Mouse (Mus musculus) gastrocnemius, postnatal 36 days (tissue): ENCODE measurements around the gene St8sia2. TPM values are rescaled to one million over a fixed set of nuclear protein-coding genes. Genes with fewer than 3 reads are reported as not detected.

Experiments
- DNase-seq, 2 experiments: peaks; one replicate each; pipeline ENCODE4 v3.0.0; 2022
- intact Hi-C: fragments of 180-260 bp; cut with DNase I; formaldehyde crosslinking; loops from one replicate; pipeline ENCODE4 v1.15.1; 2025
- total RNA-seq, 2 experiments: library from RNA; stranded (reverse); gene quantifications; 2 replicates each; pipeline ENCODE4 v1.2.3; 2021

The St8sia2 gene
- total RNA-seq, 2 experiments from 2014 or later: 0.32 to 0.59 TPM

GRCm38 (mm10) chr7:73890891-73891610, 122.4 kb downstream of the St8sia2 start:
- no peak for DNase-seq
- intact Hi-C loops: no loop called here

GRCm38 (mm10) chr7:73890466-73890865, 123.0 kb downstream of the St8sia2 start:
- no peak for DNase-seq
- intact Hi-C loops: no loop called here
